ENCODE assay signal across 12 mouse cellular contexts in the genomic region with DNA sequence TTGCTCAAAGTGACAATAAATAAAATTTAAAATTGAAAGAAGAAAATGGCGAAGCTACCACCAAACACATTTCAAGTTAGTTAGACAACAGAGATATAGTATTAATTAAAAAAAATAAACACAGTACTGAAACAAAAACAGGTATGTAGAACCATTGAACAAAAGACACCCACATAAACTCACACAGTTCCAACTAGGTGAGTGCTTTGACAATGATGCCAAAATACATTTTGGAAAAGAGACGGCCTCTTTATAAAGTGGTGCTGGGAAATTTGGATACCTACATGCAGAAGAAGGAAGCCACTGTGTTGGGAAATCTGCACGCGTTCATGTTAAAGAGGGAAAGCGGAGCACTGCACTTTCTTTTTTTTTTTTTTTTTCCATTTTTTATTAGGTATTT.
"Had no signal": no experiment of that assay in that cellular context is flagged by ENCODE, and none has a peak within 500 bp of the region (broad histone marks: within the 10 kb centered on the region; RNA-seq: fewer than 3 reads in every experiment).

No protein-coding gene starts in this region.

- DNase-seq: retina, postnatal 1 day; right cerebral cortex, adult 18-20 months; right cerebral cortex, postnatal 14 days; right cerebral cortex, postnatal 25 days; right cerebral cortex, postnatal 4 days; spleen, adult 18-20 months; thymus, adult 18-20 months; thymus, adult 2 months; thymus, postnatal 14 days; thymus, postnatal 25 days; thymus, postnatal 36 days; thymus, postnatal 4 days had no signal
